Mouse (Mus musculus) embryonic facial prominence, embryonic 15.5 days (tissue): ENCODE measurements around the gene Tgtp2. TPM values are rescaled to one million over a fixed set of nuclear protein-coding genes. Genes with fewer than 3 reads are reported as not detected.
"Not testable (repeated sequence)": the region's sequence is repeated elsewhere in the genome, so short reads cannot be mapped to it uniquely, and the experiment has no call there.

Experiments used
- ATAC-seq: fragments of 200-750 bp; cut with Nextera tagmentation; 2 replicates; pipeline ENCODE4 v1.8.0; 2017; ENCODE audit warnings: low read depth, moderate TSS enrichment; ENCODE audit not compliant: insufficient number of reproducible peaks, low FRiP score, low TSS enrichment
- H3K27ac ChIP-seq: fragments of 300-500 bp; sonication (generic); replicated peaks from 2 replicates; pipeline ENCODE4 v1.5.1; 2015; ENCODE audit warnings: mild to moderate bottlenecking, inconsistent platforms
- H3K27me3 ChIP-seq: fragments of 300-500 bp; sonication (generic); 2 replicates; pipeline ENCODE4 v1.6.1; 2015; ENCODE audit warnings: inconsistent platforms
- H3K36me3 ChIP-seq: fragments of 300-500 bp; sonication (generic); 2 replicates; pipeline ENCODE4 v1.6.1; 2015; ENCODE audit warnings: mild to moderate bottlenecking, inconsistent platforms
- H3K4me1 ChIP-seq: fragments of 300-500 bp; sonication (generic); 2 replicates; pipeline ENCODE4 v1.6.1; 2015; ENCODE audit warnings: inconsistent platforms
- H3K4me2 ChIP-seq: fragments of 300-500 bp; sonication (generic); replicated peaks from 2 replicates; pipeline ENCODE4 v1.6.1; 2015; ENCODE audit warnings: mild to moderate bottlenecking, inconsistent platforms
- H3K4me3 ChIP-seq: fragments of 300-500 bp; sonication (generic); replicated peaks from 2 replicates; pipeline ENCODE4 v1.5.1; 2015; ENCODE audit warnings: mild to moderate bottlenecking, inconsistent platforms
- H3K9ac ChIP-seq: fragments of 300-500 bp; sonication (generic); 2 replicates; pipeline ENCODE4 v1.6.1; 2015; ENCODE audit warnings: inconsistent platforms
- H3K9me3 ChIP-seq: fragments of 300-500 bp; sonication (generic); replicated peaks from 2 replicates; pipeline ENCODE4 v1.6.1; 2016; ENCODE audit warnings: inconsistent platforms
- WGBS: fragments of 180-500 bp; shearing (Covaris S2); methylation state at CpG from one replicate; pipeline ENCODE4 v1.1.7; 2015; 5-methylcytosine and 5-hydroxymethylcytosine counted together
- polyA plus RNA-seq: library from polyadenylated mRNA; unstranded; fragments of >200 nt; fragmentation: Nextera tagmentation; extraction: Ambion mirVana; gene quantifications from 2 replicates; pipeline ENCODE4 v1.2.1, GENCODE M21; 2015

The Tgtp2 gene
- 0.21 TPM in 2 replicates for polyA plus RNA-seq

DNA sequence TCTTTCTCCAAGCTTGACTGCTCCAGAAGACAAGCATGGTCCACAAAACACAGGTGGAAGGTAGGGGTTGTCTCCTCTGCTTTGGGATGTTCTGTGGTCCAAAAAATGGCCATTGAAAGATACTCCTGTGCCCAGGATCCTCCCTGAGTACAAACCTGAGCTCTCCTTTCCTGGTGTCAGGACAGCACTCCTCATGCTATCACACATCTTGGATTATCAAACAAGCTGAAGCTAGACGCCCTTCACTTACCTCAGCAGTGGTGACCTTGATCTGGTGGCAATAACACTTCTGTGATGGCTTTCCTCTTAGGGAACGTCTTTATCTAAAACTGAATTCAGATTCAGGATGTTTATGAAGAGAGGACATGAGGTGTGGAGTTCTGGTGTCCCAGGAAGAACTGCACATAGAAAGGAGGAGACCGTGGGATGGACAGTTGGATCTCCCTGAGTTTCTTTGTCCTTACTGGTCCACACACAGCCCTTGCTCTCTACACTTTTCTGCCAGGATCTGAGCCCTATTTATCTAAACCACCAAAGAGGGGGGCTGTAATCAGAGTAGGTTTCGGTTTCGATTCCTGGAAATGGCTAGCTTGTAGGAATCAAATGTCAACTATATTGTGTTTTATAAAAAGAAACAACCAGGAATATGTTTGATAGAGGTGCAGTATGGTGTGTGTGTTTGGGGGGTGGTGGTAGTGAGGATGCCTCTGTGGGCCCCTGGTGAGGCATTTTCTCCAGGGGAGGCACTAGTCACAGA is at the start of gene Tgtp2:
Gene Tgtp2 (minus strand): TSS at position 494 of the 757 bp plus-strand sequence.
- WGBS, result 69% methylated on average over 5 of the region's 5 CpGs
- H3K36me3 ChIP-seq, ATAC-seq, H3K4me1 ChIP-seq, H3K9me3 ChIP-seq, H3K27me3 ChIP-seq, H3K27ac ChIP-seq, H3K4me2 ChIP-seq, H3K9ac ChIP-seq, H3K4me3 ChIP-seq: not testable (repeated sequence)

GRCm38 (mm10) chr11:49112624-49113219 is 48.7 kb upstream of the Tgtp2 start:
- H3K36me3 ChIP-seq, result no peaks in the 10 kb centered on the region
- 91% methylated on average over 6 of the region's 6 CpGs for WGBS
- H3K4me2 ChIP-seq, result no peak overlapping the region
- no peak for ATAC-seq
- H3K27ac ChIP-seq, result no peak overlapping the region
- no peaks in the 10 kb centered on the region for H3K4me1 ChIP-seq
- no peaks in the 10 kb centered on the region for H3K9me3 ChIP-seq
- H3K27me3 ChIP-seq, result no peaks in the 10 kb centered on the region
- no peak overlapping the region for H3K9ac ChIP-seq
- no peak overlapping the region for H3K4me3 ChIP-seq

DNA sequence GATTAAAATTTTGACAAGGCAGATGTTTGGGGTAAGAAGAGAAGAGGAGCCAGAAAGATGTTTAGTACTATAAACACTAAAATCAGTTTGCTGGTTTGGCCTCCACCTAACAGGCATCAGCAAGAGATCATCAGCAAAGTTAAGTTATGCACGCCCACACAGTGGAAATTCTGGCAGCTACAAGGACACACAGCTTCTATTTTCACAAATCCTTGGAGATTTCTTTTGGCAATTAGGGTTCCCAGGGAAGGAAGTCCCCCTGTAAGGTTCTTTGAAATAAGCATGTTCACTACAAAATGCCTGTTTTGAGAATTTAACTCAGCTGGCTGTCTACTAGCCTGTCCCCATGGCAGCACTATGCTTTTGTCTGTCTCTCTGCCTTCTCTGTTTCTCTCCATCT is 47.0 kb upstream of the Tgtp2 start:
- H3K4me2 ChIP-seq, result no peak overlapping the region
- no peaks in the 10 kb centered on the region for H3K9me3 ChIP-seq
- H3K4me1 ChIP-seq, result no peaks in the 10 kb centered on the region
- H3K9ac ChIP-seq, result no peak overlapping the region
- H3K4me3 ChIP-seq, result no peak overlapping the region
- no peak for ATAC-seq
- no peaks in the 10 kb centered on the region for H3K27me3 ChIP-seq
- H3K36me3 ChIP-seq, result no peaks in the 10 kb centered on the region
- WGBS, result 44% methylated on average over 1 of the region's 1 CpGs
- H3K27ac ChIP-seq, result no peak overlapping the region

DNA sequence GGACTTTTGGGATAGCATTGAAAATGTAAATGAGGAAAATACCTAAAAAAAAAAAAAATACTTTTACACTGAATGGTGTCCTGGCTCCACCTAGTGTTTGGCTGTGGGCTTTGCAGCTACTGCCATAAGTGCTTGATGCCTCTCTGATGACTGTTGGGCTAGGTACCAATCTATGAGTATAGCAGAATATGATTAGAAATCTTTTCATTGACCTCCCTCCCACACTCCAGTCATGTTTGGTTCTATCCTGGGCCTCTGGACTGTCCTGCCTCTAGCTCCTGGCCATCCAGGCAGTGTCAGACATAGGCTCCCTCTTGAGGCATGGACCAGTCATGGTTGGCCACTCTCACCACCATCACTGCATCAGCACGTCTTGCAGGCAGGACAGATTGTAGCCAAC is 44.8 kb upstream of the Tgtp2 start:
- no peaks in the 10 kb centered on the region for H3K4me1 ChIP-seq
- no peak overlapping the region for H3K4me3 ChIP-seq
- H3K27ac ChIP-seq, result no peak overlapping the region
- no peak overlapping the region for H3K4me2 ChIP-seq
- H3K27me3 ChIP-seq, result no peaks in the 10 kb centered on the region
- no peaks in the 10 kb centered on the region for H3K36me3 ChIP-seq
- no peak overlapping the region for H3K9ac ChIP-seq
- H3K9me3 ChIP-seq, result no peaks in the 10 kb centered on the region
- 34% methylated on average over 1 of the region's 1 CpGs for WGBS
- ATAC-seq, result no peak

- H3K27me3 ChIP-seq, result no peaks in the 10 kb centered on the region
- H3K4me1 ChIP-seq, result no peaks in the 10 kb centered on the region
- ATAC-seq, result no peak
- H3K4me3 ChIP-seq, result no peak overlapping the region
- no peaks in the 10 kb centered on the region for H3K36me3 ChIP-seq
- H3K9me3 ChIP-seq, result no peaks in the 10 kb centered on the region
- WGBS, result 55% methylated on average over 10 of the region's 10 CpGs
- H3K4me2 ChIP-seq, result no peak overlapping the region
- H3K27ac ChIP-seq, result no peak overlapping the region
- no peak overlapping the region for H3K9ac ChIP-seq
Measured at GRCm38 (mm10) chr11:49107650-49108537, 43.9 kb upstream of the Tgtp2 start.

DNA sequence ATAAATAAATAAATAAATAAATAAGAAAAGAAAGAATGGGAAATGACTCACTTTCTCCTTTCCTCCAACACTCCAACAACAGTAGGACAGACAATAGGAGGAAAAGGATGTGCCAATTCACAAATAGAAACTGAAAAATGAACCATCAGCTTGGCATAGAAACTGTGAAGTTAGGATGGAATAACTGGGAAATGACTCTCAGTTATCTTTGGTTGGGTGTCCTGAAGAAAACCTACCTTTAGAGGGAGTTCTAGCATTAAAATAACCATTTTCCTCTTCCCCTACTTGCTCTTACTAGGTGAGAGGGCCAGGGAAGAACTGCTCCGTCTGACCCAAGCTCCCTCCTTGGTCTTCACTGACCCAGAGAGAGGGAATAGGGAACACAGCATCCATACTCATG is 41.7 kb upstream of the Tgtp2 start:
- Histone ChIP-seq H3K9ac (no peak overlapping the region), H3K27me3 (no peaks in the 10 kb centered on the region), H3K4me3 (no peak overlapping the region), H3K36me3 (no peaks in the 10 kb centered on the region), H3K9me3 (no peaks in the 10 kb centered on the region), H3K27ac (no peak overlapping the region), H3K4me2 (no peak overlapping the region), H3K4me1 (no peaks in the 10 kb centered on the region)
- WGBS, result 67% methylated on average over 1 of the region's 1 CpGs
- no peak for ATAC-seq

DNA sequence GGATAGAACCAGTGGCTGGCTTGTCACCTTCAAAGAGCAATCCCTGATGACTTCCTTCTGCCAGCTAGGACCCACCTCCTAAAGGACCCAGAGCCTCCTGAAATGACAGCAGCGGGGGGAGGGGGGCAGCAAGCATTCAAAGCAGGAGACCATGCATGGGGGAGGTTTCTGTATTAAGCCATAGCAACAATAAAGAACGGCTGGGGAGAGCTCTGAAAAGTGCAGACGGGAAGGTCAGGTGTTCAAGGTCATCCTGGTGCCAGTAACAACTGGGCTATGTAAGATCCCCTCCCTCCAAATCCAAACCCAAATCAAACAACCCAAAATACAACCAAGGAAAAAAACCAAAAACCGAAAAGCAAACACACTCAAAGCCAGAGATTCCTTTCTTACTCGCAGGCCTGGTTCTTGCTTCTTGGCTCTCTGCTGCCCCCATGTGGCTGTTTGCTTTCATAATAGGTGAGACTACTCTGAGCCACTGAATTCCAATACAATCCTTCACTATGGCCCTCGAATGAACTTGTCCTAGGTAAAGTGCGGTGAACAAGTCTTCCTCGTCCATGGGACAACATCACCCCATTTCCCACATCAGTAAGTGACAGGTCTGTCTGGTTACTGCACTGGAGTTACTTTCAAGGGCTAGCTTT is 39.2 kb upstream of the Tgtp2 start:
- Histone ChIP-seq H3K4me2 (no peak overlapping the region), H3K4me1 (no peaks in the 10 kb centered on the region), H3K9ac (no peak overlapping the region), H3K4me3 (no peak overlapping the region), H3K27me3 (no peaks in the 10 kb centered on the region), H3K9me3 (no peaks in the 10 kb centered on the region), H3K27ac (no peak overlapping the region), H3K36me3 (no peaks in the 10 kb centered on the region)
- no peak for ATAC-seq
- 14% methylated on average over 8 of the region's 8 CpGs for WGBS

DNA sequence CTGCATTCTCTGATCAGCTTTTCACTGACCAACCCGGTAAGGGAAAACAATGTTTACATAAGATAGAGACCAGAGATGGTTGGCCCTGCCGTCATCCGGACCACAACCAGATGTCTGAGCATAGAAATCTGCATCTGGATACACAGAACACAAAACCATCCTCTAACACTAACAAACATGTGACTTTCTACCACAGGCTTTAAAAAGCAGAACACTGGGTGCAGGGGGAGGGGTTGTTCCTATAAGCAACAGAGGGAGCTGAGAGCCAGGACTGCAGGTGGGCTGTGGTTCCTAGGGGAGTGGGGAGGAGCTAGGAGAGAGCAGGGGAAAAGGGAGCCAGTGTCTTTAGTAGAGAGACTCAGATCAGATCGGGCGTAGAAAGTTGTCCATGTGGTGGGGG is 37.5 kb upstream of the Tgtp2 start:
- Histone ChIP-seq H3K9ac (no peak overlapping the region), H3K4me3 (no peak overlapping the region), H3K4me2 (no peak overlapping the region), H3K27ac (no peak overlapping the region), H3K9me3 (no peaks in the 10 kb centered on the region), H3K4me1 (no peaks in the 10 kb centered on the region), H3K27me3 (no peaks in the 10 kb centered on the region), H3K36me3 (no peaks in the 10 kb centered on the region)
- WGBS, result 37% methylated on average over 5 of the region's 5 CpGs
- ATAC-seq, result no peak

GRCm38 (mm10) chr11:49100409-49100808 is 36.4 kb upstream of the Tgtp2 start:
- Histone ChIP-seq H3K27ac (no peak overlapping the region), H3K4me2 (no peak overlapping the region), H3K4me3 (no peak overlapping the region), H3K4me1 (no peaks in the 10 kb centered on the region), H3K36me3 (no peaks in the 10 kb centered on the region), H3K27me3 (no peaks in the 10 kb centered on the region), H3K9ac (no peak overlapping the region), H3K9me3 (no peaks in the 10 kb centered on the region)
- ATAC-seq, result no peak
- 78% methylated on average over 3 of the region's 3 CpGs for WGBS

DNA sequence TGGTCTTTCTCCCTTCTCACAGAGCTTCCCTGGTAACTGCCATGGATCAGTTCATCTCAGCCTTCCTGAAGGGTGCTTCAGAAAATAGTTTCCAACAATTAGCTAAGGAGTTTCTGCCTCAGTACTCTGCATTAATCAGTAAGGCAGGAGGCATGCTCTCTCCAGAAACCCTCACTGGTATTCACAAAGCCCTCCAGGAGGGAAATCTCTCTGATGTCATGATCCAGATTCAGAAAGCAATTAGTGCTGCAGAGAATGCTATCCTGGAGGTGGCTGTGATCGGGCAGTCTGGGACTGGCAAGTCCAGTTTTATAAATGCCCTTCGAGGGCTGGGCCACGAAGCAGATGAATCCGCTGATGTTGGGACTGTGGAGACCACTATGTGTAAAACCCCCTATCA is 31.4 kb upstream of the Tgtp2 start:
- no peaks in the 10 kb centered on the region for H3K27me3 ChIP-seq
- no peak overlapping the region for H3K9ac ChIP-seq
- no peak for ATAC-seq
- H3K27ac ChIP-seq, result no peak overlapping the region
- no peak overlapping the region for H3K4me2 ChIP-seq
- H3K4me1 ChIP-seq, result no peaks in the 10 kb centered on the region
- no peaks in the 10 kb centered on the region for H3K36me3 ChIP-seq
- H3K4me3 ChIP-seq, result no peak overlapping the region
- 85% methylated on average over 4 of the region's 4 CpGs for WGBS
- no peaks in the 10 kb centered on the region for H3K9me3 ChIP-seq
